Mouse (Mus musculus): ENCODE results near the gene Gls.

GRCm38 (mm10) chr1:52182992-52183391, 50.0 kb downstream of the Gls start:
- TF ChIP-seq POLR2A (IDR thresholded peaks at IDR 0.05; ENCODE audit: control insufficient read depth, low read depth, low read length) (no peak), CTCF (IDR thresholded peaks at IDR 0.05; ENCODE audit: control insufficient read depth, insufficient read depth, insufficient replicate concordance, low read depth, low read length) (no peak)
